Mouse (Mus musculus): ENCODE measurements at regions not wholly inside any gene's neighbourhood (a gene's known extent, or its start where the extent isn't known, plus 50 kb on each side); places are given as distances from the start of the nearest gene placed in this dataset.

DNA sequence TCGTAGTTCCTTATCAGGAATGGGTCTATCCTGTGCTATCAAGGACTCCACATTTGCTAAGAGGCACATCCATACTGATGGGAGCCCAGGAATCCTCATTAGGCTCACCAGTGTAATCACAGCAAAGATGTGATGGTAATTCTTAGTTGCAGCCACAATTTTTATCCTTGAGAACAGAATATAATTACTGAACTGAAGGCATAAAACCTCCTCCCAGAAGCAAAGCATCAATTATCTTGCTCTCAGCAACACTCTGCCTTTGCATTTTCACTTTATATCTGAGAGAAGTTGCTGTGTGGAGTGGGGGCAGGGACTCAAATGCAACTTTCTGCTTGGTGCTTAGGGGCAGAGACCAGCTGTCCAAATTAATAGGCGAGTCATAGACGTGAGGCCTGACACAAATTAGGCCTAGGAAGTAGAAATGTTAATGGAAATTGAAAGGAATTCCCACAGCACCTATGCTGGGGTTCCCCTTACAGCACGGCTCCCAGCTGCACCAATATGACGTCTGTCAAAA, 676.2 kb downstream of the Ccdc50 start:
- H3K27ac ChIP-seq (replicated peaks; ENCODE audit: low read depth, low read length): no peak overlapping the region
- H3K4me1 ChIP-seq (ENCODE audit: control insufficient read depth, insufficient read depth, low read length): no peaks in the 10 kb centered on the region
- H3K36me3 ChIP-seq (ENCODE audit: control insufficient read depth, insufficient read depth, low read length): no peaks in the 10 kb centered on the region
- H3K9me3 ChIP-seq (ENCODE audit: control insufficient read depth, low read length): no peaks in the 10 kb centered on the region
- no peak overlapping the region for H3K4me2 ChIP-seq (replicated peaks; ENCODE audit: low read depth, low read length, severe bottlenecking)
- DNase-seq (ENCODE audit: low spot score) (no peak), ATAC-seq (ENCODE audit: low FRiP score, low read depth) (no peak)
- no peaks in the 10 kb centered on the region for H3K27me3 ChIP-seq (ENCODE audit: control insufficient read depth, insufficient read depth, low read length)
- no peak for TF ChIP-seq POLR2A (IDR thresholded peaks at IDR 0.05; ENCODE audit: borderline replicate concordance, extremely low read depth, insufficient read depth, insufficient read length)
- no peak overlapping the region for H3K9ac ChIP-seq (ENCODE audit: low read depth, low read length, severe bottlenecking)
- H3K4me3 ChIP-seq (replicated peaks; ENCODE audit: low read length): no peak overlapping the region
- 37% methylated on average over 5 of the region's 5 CpGs for WGBS

DNA sequence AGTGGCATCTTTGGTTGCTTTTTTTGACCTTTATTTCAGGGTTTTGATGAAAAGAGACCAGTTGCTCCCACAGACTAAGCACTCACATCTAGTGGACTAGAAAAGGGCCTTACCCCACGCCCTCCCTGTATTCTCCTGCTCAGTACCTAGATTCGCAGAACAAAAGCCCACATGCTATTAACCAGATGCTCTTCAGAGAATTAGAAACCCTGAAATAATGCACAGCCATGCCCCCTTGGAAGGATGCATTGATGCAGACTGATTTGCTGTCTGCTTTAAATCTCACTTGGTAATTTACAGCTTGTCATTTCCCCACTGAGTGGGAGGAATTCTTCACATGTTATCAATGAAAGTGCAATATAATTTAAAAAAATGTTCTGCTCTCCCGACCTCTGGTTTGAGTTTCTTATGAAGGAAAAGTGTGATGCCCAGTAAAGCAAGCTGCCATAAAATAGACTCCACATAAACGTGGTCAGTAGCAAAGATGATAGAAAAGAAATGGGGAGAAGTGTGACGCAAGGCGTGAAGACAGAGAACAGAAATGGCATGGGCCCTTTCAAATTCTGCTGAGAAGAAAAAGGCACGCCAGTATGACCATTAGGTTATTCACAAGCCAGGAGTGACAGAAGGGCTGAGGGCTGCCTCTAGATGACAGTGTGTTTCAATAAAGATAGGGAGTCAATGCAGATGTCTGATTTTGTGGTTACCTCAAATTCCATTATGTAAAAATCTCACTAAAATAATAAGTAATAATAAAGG, 669.8 kb downstream of the Fgf12 start:
- Histone ChIP-seq H3K4me1 (ENCODE audit: control insufficient read depth, insufficient read depth, low read length) (no peaks in the 10 kb centered on the region), H3K4me3 (replicated peaks; ENCODE audit: low read length) (no peak overlapping the region), H3K9me3 (ENCODE audit: control insufficient read depth, low read length) (no peaks in the 10 kb centered on the region), H3K27me3 (ENCODE audit: control insufficient read depth, insufficient read depth, low read length) (no peaks in the 10 kb centered on the region; the same call in 1 of the 2 replicates), H3K27ac (replicated peaks; ENCODE audit: low read depth, low read length) (no peak overlapping the region), H3K36me3 (ENCODE audit: control insufficient read depth, insufficient read depth, low read length) (no peaks in the 10 kb centered on the region), H3K9ac (ENCODE audit: low read depth, low read length, severe bottlenecking) (no peak overlapping the region), H3K4me2 (replicated peaks; ENCODE audit: low read depth, low read length, severe bottlenecking) (no peak overlapping the region)
- 48% methylated on average over 7 of the region's 7 CpGs for WGBS
- ATAC-seq (ENCODE audit: low FRiP score, low read depth): no peak
- no peak for DNase-seq (ENCODE audit: low spot score)
- no peak for TF ChIP-seq POLR2A (IDR thresholded peaks at IDR 0.05; ENCODE audit: borderline replicate concordance, extremely low read depth, insufficient read depth, insufficient read length)

DNA sequence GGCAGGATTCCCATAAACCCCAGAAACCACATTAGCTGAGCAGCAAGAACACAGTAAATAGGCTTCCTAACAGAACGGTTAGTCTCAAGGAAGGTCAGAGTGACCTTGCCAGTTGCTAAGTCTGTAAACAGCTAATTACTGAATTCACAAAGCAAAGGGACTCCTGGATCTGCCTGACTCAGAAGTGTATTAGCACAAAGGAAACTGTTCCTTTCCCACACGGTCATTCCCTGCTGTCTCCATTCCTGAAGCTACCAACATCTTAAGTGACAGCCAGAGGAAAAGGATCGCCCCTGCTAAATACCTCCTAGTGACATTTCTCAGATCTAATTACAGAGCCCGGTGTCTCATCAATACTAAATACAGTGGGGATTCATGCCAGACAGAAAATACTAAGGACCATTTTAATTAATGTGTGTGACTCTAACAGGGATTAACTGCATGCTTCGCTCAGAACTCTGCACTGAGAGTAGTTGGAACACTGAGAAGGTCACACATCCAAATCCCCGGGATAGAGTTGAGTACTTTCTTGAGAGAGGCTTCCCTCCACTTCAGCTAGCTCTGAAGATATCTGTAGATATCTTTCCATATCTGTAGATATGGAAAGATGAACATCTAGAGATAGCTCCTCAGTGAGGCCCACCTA, 663.3 kb downstream of the Fgf12 start:
- TF ChIP-seq POLR2A (IDR thresholded peaks at IDR 0.05; ENCODE audit: borderline replicate concordance, extremely low read depth, insufficient read depth, insufficient read length): no peak
- WGBS: 49% methylated on average over 6 of the region's 6 CpGs
- Histone ChIP-seq H3K27ac (replicated peaks; ENCODE audit: low read depth, low read length) (no peak overlapping the region), H3K4me3 (replicated peaks; ENCODE audit: low read length) (no peak overlapping the region), H3K4me2 (replicated peaks; ENCODE audit: low read depth, low read length, severe bottlenecking) (no peak overlapping the region), H3K27me3 (ENCODE audit: control insufficient read depth, insufficient read depth, low read length) (no peaks in the 10 kb centered on the region; the same call in 1 of the 2 replicates), H3K4me1 (ENCODE audit: control insufficient read depth, insufficient read depth, low read length) (no peaks in the 10 kb centered on the region), H3K36me3 (ENCODE audit: control insufficient read depth, insufficient read depth, low read length) (no peaks in the 10 kb centered on the region), H3K9me3 (ENCODE audit: control insufficient read depth, low read length) (no peaks in the 10 kb centered on the region), H3K9ac (ENCODE audit: low read depth, low read length, severe bottlenecking) (no peak overlapping the region)
- ATAC-seq (ENCODE audit: low FRiP score, low read depth) (no peak), DNase-seq (ENCODE audit: low spot score) (no peak)

DNA sequence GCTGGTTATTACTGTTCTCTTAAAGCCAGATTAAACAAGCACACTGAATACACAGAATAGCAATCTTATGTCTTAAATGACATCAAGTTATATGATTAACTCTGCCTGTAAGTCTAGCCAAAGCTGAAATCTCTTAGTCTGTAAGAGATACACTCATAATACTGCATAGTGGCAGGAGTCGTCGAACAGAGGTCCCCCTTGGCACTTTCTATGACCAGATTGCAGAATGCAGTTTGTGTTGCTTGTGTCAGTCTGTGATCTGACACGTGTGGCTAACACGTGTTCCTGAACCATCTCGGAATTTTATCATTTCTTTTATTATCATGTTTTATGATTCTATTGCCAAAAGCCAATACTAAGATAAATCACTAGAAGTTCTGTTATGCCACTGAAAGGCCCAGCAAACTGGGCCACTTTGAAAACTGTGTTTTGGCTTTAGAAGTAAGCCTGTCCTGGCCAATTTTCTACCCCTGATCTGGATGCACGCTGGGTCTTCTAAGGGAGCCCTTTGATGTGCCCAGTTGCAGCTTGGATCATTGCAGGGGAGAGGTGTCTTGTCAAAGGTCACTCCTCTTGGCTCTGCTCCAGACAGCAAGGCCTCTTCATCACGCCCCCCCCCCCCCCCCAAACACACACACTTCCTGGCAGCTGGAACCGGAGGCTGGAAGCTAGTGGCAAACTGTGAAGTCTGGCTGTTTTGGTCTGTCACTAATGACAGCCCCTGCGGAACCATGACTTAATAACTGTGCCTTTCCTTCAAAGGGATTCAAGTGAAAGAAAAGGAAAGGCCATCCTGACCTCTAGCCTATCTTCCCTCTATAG, 648.4 kb downstream of the Fgf12 start:
- no peak for TF ChIP-seq POLR2A (IDR thresholded peaks at IDR 0.05; ENCODE audit: borderline replicate concordance, extremely low read depth, insufficient read depth, insufficient read length)
- Histone ChIP-seq H3K9ac (ENCODE audit: low read depth, low read length, severe bottlenecking) (no peak overlapping the region), H3K4me2 (replicated peaks; ENCODE audit: low read depth, low read length, severe bottlenecking) (no peak overlapping the region), H3K27me3 (ENCODE audit: control insufficient read depth, insufficient read depth, low read length) (no peaks in the 10 kb centered on the region), H3K36me3 (ENCODE audit: control insufficient read depth, insufficient read depth, low read length) (no peaks in the 10 kb centered on the region), H3K4me3 (replicated peaks; ENCODE audit: low read length) (no peak overlapping the region), H3K27ac (replicated peaks; ENCODE audit: low read depth, low read length) (no peak overlapping the region), H3K4me1 (ENCODE audit: control insufficient read depth, insufficient read depth, low read length) (no peaks in the 10 kb centered on the region), H3K9me3 (ENCODE audit: control insufficient read depth, low read length) (no peaks in the 10 kb centered on the region)
- DNase-seq (ENCODE audit: low spot score) (no peak), ATAC-seq (ENCODE audit: low FRiP score, low read depth) (no peak)
- WGBS: 29% methylated on average over 9 of the region's 9 CpGs

DNA sequence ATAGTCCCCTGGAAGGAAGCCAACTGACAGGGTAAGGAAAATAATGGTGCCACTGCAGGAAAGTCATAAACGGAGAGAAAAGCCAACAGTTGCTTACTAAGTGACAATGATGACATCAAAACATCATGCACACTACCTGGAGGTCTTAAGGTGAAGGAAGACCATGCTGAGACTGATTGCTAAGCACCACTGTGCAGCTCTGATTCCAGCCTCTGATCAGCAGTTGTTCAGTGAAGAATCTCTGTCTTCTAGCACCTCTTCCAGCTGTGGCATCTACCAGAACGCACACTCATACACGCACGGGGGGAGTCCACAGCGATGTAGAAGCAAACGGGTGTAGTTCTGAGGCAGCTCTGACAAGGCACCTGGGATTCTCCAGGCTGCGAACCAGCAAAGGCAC, 647.8 kb downstream of the Fgf12 start:
- no peak for DNase-seq (ENCODE audit: low spot score)
- H3K27ac ChIP-seq (replicated peaks; ENCODE audit: low read depth, low read length): no peak overlapping the region
- no peaks in the 10 kb centered on the region for H3K9me3 ChIP-seq (ENCODE audit: control insufficient read depth, low read length)
- no peak overlapping the region for H3K9ac ChIP-seq (ENCODE audit: low read depth, low read length, severe bottlenecking)
- ATAC-seq (ENCODE audit: low FRiP score, low read depth): no peak
- no peak for TF ChIP-seq POLR2A (IDR thresholded peaks at IDR 0.05; ENCODE audit: borderline replicate concordance, extremely low read depth, insufficient read depth, insufficient read length)
- H3K4me1 ChIP-seq (ENCODE audit: control insufficient read depth, insufficient read depth, low read length): no peaks in the 10 kb centered on the region
- H3K27me3 ChIP-seq (ENCODE audit: control insufficient read depth, insufficient read depth, low read length): no peaks in the 10 kb centered on the region
- H3K4me3 ChIP-seq (replicated peaks; ENCODE audit: low read length): no peak overlapping the region
- H3K36me3 ChIP-seq (ENCODE audit: control insufficient read depth, insufficient read depth, low read length): no peaks in the 10 kb centered on the region
- WGBS: 28% methylated on average over 7 of the region's 7 CpGs
- no peak overlapping the region for H3K4me2 ChIP-seq (replicated peaks; ENCODE audit: low read depth, low read length, severe bottlenecking)

Data from limb, embryonic 14.5 days (tissue).